Mouse (Mus musculus) CH12.LX (cell line): ENCODE measurements around the gene Prkn. TPM values are rescaled to one million over a fixed set of nuclear protein-coding genes. Genes with fewer than 3 reads are reported as not detected.

ENCODE experiments used
- DNase-seq: peaks from one replicate; pipeline ENCODE4 v3.0.0-alpha.2; 2013; ENCODE audit errors: extremely low read depth
- H3K27ac ChIP-seq: 2 replicates; pipeline ENCODE4 v1.5.1; 2012; ENCODE audit warnings: low read depth, mild to moderate bottlenecking, control low read depth, moderate library complexity; ENCODE audit not compliant: insufficient read depth
- H3K27me3 ChIP-seq: replicated peaks from 2 replicates; pipeline ENCODE3; 2012; ENCODE audit warnings: inconsistent platforms
- H3K36me3 ChIP-seq, 2 experiments: replicated peaks in 1 of 2; 2 replicates each; pipeline versions ENCODE3 to v1.6.1; 2012; ENCODE audit warnings: inconsistent platforms in 1 of 2, low read length in 1 of 2, mild to moderate bottlenecking in 1 of 2, mixed read lengths in 1 of 2, moderate library complexity in 1 of 2; ENCODE audit not compliant: control insufficient read depth in 1 of 2, insufficient read depth in 1 of 2
- H3K4me1 ChIP-seq, 2 experiments: 2 replicates each; pipeline ENCODE4 v1.6.1; 2012; ENCODE audit warnings: inconsistent platforms in 1 of 2, moderate library complexity in 1 of 2; ENCODE audit not compliant: insufficient read depth in 2 of 2, control insufficient read depth in 1 of 2
- H3K4me2 ChIP-seq: 2 replicates; pipeline ENCODE4 v1.6.1; 2012; ENCODE audit warnings: low read depth, mild to moderate bottlenecking, control low read depth; ENCODE audit not compliant: poor library complexity, insufficient read depth, severe bottlenecking
- H3K4me3 ChIP-seq, 3 experiments: fragments of 150-350 bp in 1 of 3; sonication (generic) in 1 of 3; replicated peaks in 1 of 3; 2 replicates each; pipeline versions ENCODE3 to v1.5.1; 2011 to 2012; ENCODE audit warnings: low read depth in 2 of 3, low read length in 2 of 3, mild to moderate bottlenecking in 2 of 3, moderate library complexity in 2 of 3, control low read depth in 1 of 3, improper control_type of control experiment in 1 of 3, inconsistent platforms in 1 of 3, mixed read lengths in 1 of 3; ENCODE audit not compliant: poor library complexity in 1 of 3
- H3K79me2 ChIP-seq: replicated peaks from 2 replicates; pipeline ENCODE4 v1.6.1; 2012; ENCODE audit warnings: mild to moderate bottlenecking, moderate library complexity; ENCODE audit not compliant: control insufficient read depth, poor library complexity, insufficient read depth, severe bottlenecking; ENCODE audit errors: extremely low read depth
- H3K9ac ChIP-seq: 2 replicates; pipeline ENCODE4 v1.6.1; 2012; ENCODE audit warnings: low read depth, mild to moderate bottlenecking, control low read depth, moderate library complexity; ENCODE audit not compliant: insufficient read depth
- H3K9me3 ChIP-seq: replicated peaks from 2 replicates; pipeline ENCODE3; 2012; ENCODE audit warnings: low read length, inconsistent platforms, mixed read lengths
- CHD2 ChIP-seq: IDR thresholded peaks from 2 replicates; pipeline ENCODE4 v1.6.1; 2011; ENCODE audit warnings: low read length, improper control_type of control experiment
- E2F4 ChIP-seq: IDR thresholded peaks from 2 replicates; pipeline ENCODE4 v1.6.1; 2011; ENCODE audit warnings: low read depth, low read length, improper control_type of control experiment; ENCODE audit not compliant: insufficient replicate concordance
- ELF1 ChIP-seq: IDR thresholded peaks from 2 replicates; pipeline ENCODE4 v1.6.1; 2014; ENCODE audit warnings: low read depth, mild to moderate bottlenecking, inconsistent platforms, low read length, improper control_type of control experiment
- EP300 ChIP-seq: IDR thresholded peaks from 2 replicates; pipeline ENCODE4 v1.6.1; 2011; ENCODE audit warnings: low read length, improper control_type of control experiment
- ETS1 ChIP-seq: conservative IDR thresholded peaks from 2 replicates; pipeline ENCODE4 v1.6.1; 2012; ENCODE audit warnings: low read depth, mild to moderate bottlenecking, inconsistent platforms, low read length, improper control_type of control experiment, moderate library complexity
- GABPA ChIP-seq: IDR thresholded peaks from 2 replicates; pipeline ENCODE4 v1.6.1; 2012; ENCODE audit warnings: low read depth, low read length, improper control_type of control experiment, inconsistent platforms; ENCODE audit not compliant: insufficient replicate concordance
- IRF4 ChIP-seq: IDR thresholded peaks from 2 replicates; pipeline ENCODE4 v1.6.1; 2014; ENCODE audit warnings: low read depth, mild to moderate bottlenecking, inconsistent platforms, low read length, improper control_type of control experiment
- JUND ChIP-seq: conservative IDR thresholded peaks from 2 replicates; pipeline ENCODE4 v1.6.1; 2011; ENCODE audit warnings: low read depth, low read length, improper control_type of control experiment
- MAZ ChIP-seq: IDR thresholded peaks from 2 replicates; pipeline ENCODE4 v1.6.1; 2012; ENCODE audit warnings: low read depth, mild to moderate bottlenecking, inconsistent platforms, low read length, improper control_type of control experiment, moderate library complexity
- MEF2A ChIP-seq: IDR thresholded peaks from 2 replicates; pipeline ENCODE4 v1.6.1; 2014; ENCODE audit warnings: low read depth, mild to moderate bottlenecking, inconsistent platforms, low read length, improper control_type of control experiment, borderline replicate concordance
- MXI1 ChIP-seq: IDR thresholded peaks from 2 replicates; pipeline ENCODE4 v1.6.1; 2011; ENCODE audit warnings: mild to moderate bottlenecking, low read depth, low read length, improper control_type of control experiment
- MYC ChIP-seq: IDR thresholded peaks from 2 replicates; pipeline ENCODE4 v1.6.1; 2011; ENCODE audit warnings: low read depth, mild to moderate bottlenecking, improper control_type of control experiment, low read length
- NRF1 ChIP-seq: IDR thresholded peaks from 2 replicates; pipeline ENCODE4 v1.6.1; 2014; ENCODE audit warnings: low read depth, mild to moderate bottlenecking, inconsistent platforms, low read length, improper control_type of control experiment, moderate library complexity
- POLR2A ChIP-seq: IDR thresholded peaks from 2 replicates; pipeline ENCODE4 v1.6.1; 2011; ENCODE audit warnings: low read depth, mild to moderate bottlenecking, improper control_type of control experiment, low read length
- POLR2AphosphoS2 ChIP-seq: IDR thresholded peaks from 2 replicates; pipeline ENCODE4 v1.6.1; 2011; ENCODE audit warnings: low read depth, low read length, improper control_type of control experiment
- RAD21 ChIP-seq: IDR thresholded peaks from 2 replicates; pipeline ENCODE4 v1.6.1; 2011; ENCODE audit warnings: low read depth, mild to moderate bottlenecking, low read length, improper control_type of control experiment, moderate library complexity
- RCOR1 ChIP-seq: conservative IDR thresholded peaks from 2 replicates; pipeline ENCODE4 v1.6.1; 2012; ENCODE audit warnings: low read depth, mild to moderate bottlenecking, inconsistent platforms, low read length, improper control_type of control experiment
- UBTF ChIP-seq: IDR thresholded peaks from 2 replicates; pipeline ENCODE4 v1.6.1; 2012; ENCODE audit warnings: low read depth, mild to moderate bottlenecking, inconsistent platforms, low read length, improper control_type of control experiment, moderate library complexity
- ZC3H11A ChIP-seq: IDR thresholded peaks from 2 replicates; pipeline ENCODE4 v1.6.1; 2012; ENCODE audit warnings: low read depth, mild to moderate bottlenecking, inconsistent platforms, low read length, improper control_type of control experiment
- ZKSCAN1 ChIP-seq: IDR thresholded peaks from 2 replicates; pipeline ENCODE4 v1.6.1; 2012; ENCODE audit warnings: low read depth, inconsistent platforms, low read length, improper control_type of control experiment, borderline replicate concordance
- ZMIZ1 ChIP-seq: IDR thresholded peaks from 2 replicates; pipeline ENCODE4 v1.6.1; 2012; ENCODE audit warnings: low read depth, mild to moderate bottlenecking, inconsistent platforms, low read length, improper control_type of control experiment
- dilution Hi-C: fragments of 300-500 bp; cut with MboI; formaldehyde crosslinking; loops from 2 replicates; pipeline ENCODE4 v1.14.3; 2020; ENCODE audit warnings: low sequenced_read_pairs; ENCODE audit not compliant: extremely low pct_unique_long_range_greater_than_20kb, extremely low pct_ligation_motif_present
- in situ Hi-C: fragments of 300-500 bp; cut with MboI; formaldehyde crosslinking; loops from 3 replicates; pipeline ENCODE4 v1.14.3; 2019; ENCODE audit warnings: low sequenced_read_pairs, low pct_ligation_motif_present, low pct_unique_long_range_greater_than_20kb, mixed read lengths
- polyA plus RNA-seq: library from polyadenylated mRNA; unstranded; fragments of >175 nt; gene quantifications from 2 replicates; pipeline ENCODE4 v1.2.1, GENCODE M21; 2012; ENCODE audit warnings: low read depth; ENCODE audit not compliant: insufficient read length
- total RNA-seq, 2 experiments: library from RNA; depleted of rRNA; stranded (reverse); fragments of 300-350 nt in 1 of 2; fragments of >200 nt in 1 of 2; gene quantifications; 2 replicates each; pipeline ENCODE4 v1.2.3; 2012 to 2014

Gene Prkn
- total and polyA plus RNA-seq, 3 experiments = 0.08 TPM; not detected in 2

- H3K4me1 ChIP-seq = no peaks in the 10 kb centered on the region
- H3K4me2 ChIP-seq = no peak overlapping the region
- H3K4me3 ChIP-seq = no peak overlapping the region
- H3K79me2 ChIP-seq = no peaks in the 10 kb centered on the region
- DNase-seq = no peak
- in situ Hi-C loops (no loop called here), dilution Hi-C loops (no loop called here)
- no peaks in the 10 kb centered on the region for H3K9me3 ChIP-seq
- TF ChIP-seq POLR2AphosphoS2 (no peak), UBTF (no peak)
- H3K27ac ChIP-seq = no peak overlapping the region
- H3K36me3 ChIP-seq = no peaks in the 10 kb centered on the region
- H3K9ac ChIP-seq = no peak overlapping the region
- no peaks in the 10 kb centered on the region for H3K27me3 ChIP-seq
These were observed 625.9 kb downstream of the Prkn start for GRCm38 (mm10) chr17:11466095-11466494.

GRCm38 (mm10) chr17:11468624-11469023 lies 628.4 kb downstream of the Prkn start:
- H3K4me3 ChIP-seq = no peak overlapping the region
- H3K9me3 ChIP-seq = no peaks in the 10 kb centered on the region
- H3K27ac ChIP-seq = no peak overlapping the region
- no peak for TF ChIP-seq CHD2
- no peak for TF ChIP-seq POLR2A
- TF ChIP-seq POLR2AphosphoS2 = no peak
- TF ChIP-seq GABPA = no peak
- TF ChIP-seq ELF1 = no peak
- TF ChIP-seq ZKSCAN1 = no peak
- TF ChIP-seq NRF1 = no peak
- no peak for TF ChIP-seq MXI1
- no peak for TF ChIP-seq MAZ
- no peak for TF ChIP-seq IRF4
- no peak for TF ChIP-seq MYC
- TF ChIP-seq EP300 = no peak
- no peak for TF ChIP-seq MEF2A
- no peak for TF ChIP-seq ZMIZ1
- no peak for TF ChIP-seq JUND
- no peak for TF ChIP-seq ETS1
- no peak for TF ChIP-seq ZC3H11A
- TF ChIP-seq RAD21 = no peak
- no peak for TF ChIP-seq RCOR1
- no peak for TF ChIP-seq E2F4
- TF ChIP-seq, all 38 proteins: peak for 0
- H3K36me3 ChIP-seq = no peaks in the 10 kb centered on the region
- no peaks in the 10 kb centered on the region for H3K27me3 ChIP-seq
- DNase-seq = no peak
- no peak overlapping the region for H3K9ac ChIP-seq
- dilution Hi-C loops (no loop called here), in situ Hi-C loops (no loop called here)
- no peak overlapping the region for H3K4me2 ChIP-seq
- no peaks in the 10 kb centered on the region for H3K79me2 ChIP-seq
- H3K4me1 ChIP-seq = no peaks in the 10 kb centered on the region
